Mouse (Mus musculus) thymus, adult 2 months (tissue): ENCODE results near the gene Cacna2d3.

Source experiments
- CTCF ChIP-seq: fragments of 200-500 bp; IDR thresholded peaks from 2 replicates; pipeline ENCODE4 v1.5.1; 2012; ENCODE audit warnings: mild to moderate bottlenecking, control low read depth, low read length, moderate library complexity, borderline replicate concordance; ENCODE audit not compliant: control insufficient read depth, poor library complexity, insufficient read depth; ENCODE audit errors: extremely low read depth
- POLR2A ChIP-seq: fragments of 200-500 bp; IDR thresholded peaks from 2 replicates; pipeline ENCODE4 v1.6.1; 2012; ENCODE audit warnings: mild to moderate bottlenecking, low read length, control low read depth, moderate library complexity; ENCODE audit not compliant: control insufficient read depth, poor library complexity, insufficient read depth; ENCODE audit errors: extremely low read depth

DNA sequence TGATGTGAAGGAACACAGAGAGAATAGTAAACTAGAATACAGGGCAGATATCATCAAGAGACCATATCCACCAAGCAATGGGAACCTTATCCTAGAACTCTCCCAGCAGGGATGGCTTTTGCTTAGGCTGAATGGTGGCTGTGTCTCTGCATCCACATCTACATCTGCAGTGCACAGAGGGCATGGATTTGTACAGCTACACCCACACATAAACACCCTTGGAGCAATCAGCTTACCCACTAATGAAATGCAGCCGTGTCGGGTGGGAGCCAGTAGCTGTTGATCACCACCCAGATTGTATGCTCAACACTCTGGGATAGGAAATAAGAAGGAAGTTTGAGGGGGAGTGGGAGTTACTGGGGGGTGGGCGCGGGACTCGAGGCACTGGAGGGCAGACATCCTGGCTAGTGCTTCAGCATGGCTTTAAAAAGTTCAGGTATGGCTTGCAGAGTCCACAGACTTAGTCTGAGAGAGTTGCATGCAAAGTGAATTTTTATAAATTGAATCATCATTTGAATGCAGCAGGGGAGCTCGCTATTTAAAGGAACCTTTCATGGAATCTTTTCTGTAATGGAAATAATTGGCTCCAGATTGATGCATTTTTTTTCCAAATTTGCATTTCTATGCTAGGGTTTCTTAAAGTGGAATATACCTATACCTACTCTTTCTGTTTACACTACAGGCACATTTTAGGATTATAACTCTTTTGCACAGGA lies 693.1 kb downstream of the Cacna2d3 start:
- no peak for TF ChIP-seq CTCF
- no peak for TF ChIP-seq POLR2A
